Mouse (Mus musculus) forebrain, embryonic 10.5 days (tissue): Measurements from ENCODE around the gene Olfr920. TPM values are rescaled to one million over a fixed set of nuclear protein-coding genes. Genes with fewer than 3 reads are reported as not detected.

ENCODE experiments used
- DNase-seq: peaks from one replicate; pipeline ENCODE4 v3.0.0-alpha.2; 2017; ENCODE audit warnings: low spot score; ENCODE audit errors: extremely low spot score
- H3K27ac ChIP-seq: fragments of 300-500 bp; sonication (generic); 2 replicates; pipeline ENCODE4 v1.5.1; 2016; ENCODE audit warnings: mild to moderate bottlenecking
- H3K27me3 ChIP-seq: fragments of 300-500 bp; sonication (generic); 2 replicates; pipeline ENCODE4 v1.6.1; 2016; ENCODE audit warnings: mild to moderate bottlenecking; ENCODE audit not compliant: poor library complexity, severe bottlenecking
- H3K36me3 ChIP-seq: fragments of 300-500 bp; sonication (generic); replicated peaks from 2 replicates; pipeline ENCODE4 v1.6.1; 2016; ENCODE audit warnings: mild to moderate bottlenecking, moderate library complexity
- H3K4me1 ChIP-seq: fragments of 300-500 bp; sonication (generic); 2 replicates; pipeline ENCODE4 v1.6.1; 2016
- H3K4me3 ChIP-seq: fragments of 300-500 bp; sonication (generic); 2 replicates; pipeline ENCODE4 v1.5.1; 2016; ENCODE audit warnings: mild to moderate bottlenecking, moderate library complexity
- H3K9me3 ChIP-seq: fragments of 300-500 bp; sonication (generic); 2 replicates; pipeline ENCODE4 v1.6.1; 2016; ENCODE audit warnings: mild to moderate bottlenecking, moderate library complexity
- WGBS: fragments of 180-500 bp; shearing (Covaris S2); methylation state at CpG from one replicate; pipeline ENCODE4 v1.1.7; 2016; 5-methylcytosine and 5-hydroxymethylcytosine counted together
- polyA plus RNA-seq: library from polyadenylated mRNA; unstranded; fragments of >200 nt; fragmentation: Nextera tagmentation; extraction: Ambion mirVana; gene quantifications from 2 replicates; pipeline ENCODE4 v1.2.1, GENCODE M21; 2016

Gene Olfr920
- polyA plus RNA-seq: not detected in 2 replicates

DNA sequence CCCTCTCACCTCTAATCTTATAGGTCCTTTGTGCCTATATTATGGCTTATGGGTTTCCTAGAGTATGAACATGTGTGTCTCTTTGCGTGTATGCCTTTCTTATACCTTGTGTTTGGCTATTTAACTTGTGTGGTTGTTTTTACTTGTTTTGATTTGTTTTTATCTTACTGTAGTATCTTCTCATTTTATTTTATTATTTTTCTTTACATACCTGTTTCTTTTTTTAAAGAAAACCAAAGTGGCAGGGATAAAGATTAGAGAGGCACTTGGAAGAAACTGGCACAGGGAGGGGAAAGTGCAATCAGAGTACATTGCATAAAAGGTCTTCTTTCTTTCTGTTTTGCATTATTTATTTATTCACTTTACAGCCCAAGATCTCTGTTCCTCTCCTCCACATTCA lies at the start of gene Olfr920:
Olfr920 (plus strand) TSS at position 301 of the 400 bp plus-strand sequence.
- Histone ChIP-seq H3K27me3 (no peaks in the 10 kb centered on the region), H3K36me3 (no peaks in the 10 kb centered on the region), H3K27ac (no peak within 1 kb of the TSS), H3K4me3 (no peak within 1 kb of the TSS), H3K9me3 (no peaks in the 10 kb centered on the region), H3K4me1 (no peaks in the 10 kb centered on the region)
- 95% methylated on average over 1 of the region's 1 CpGs for WGBS
- DNase-seq: no peak

GRCm38 (mm10) chr9:38718102-38718501 lies 34.0 kb upstream of the Olfr920 start, which contains the start of gene Vwa5a:
TSS of gene Vwa5a (plus strand) at chr9:38718268.
- 0 out of 2 replicates have a peak within 1 kb of the TSS, but pooled peaks have one; percentile 33 for H3K27ac ChIP-seq
- H3K9me3 ChIP-seq: no peaks in the 10 kb centered on the region
- H3K27me3 ChIP-seq: no peaks in the 10 kb centered on the region
- H3K4me1 ChIP-seq: peaks cover 13% of the 10 kb centered on the region
- 7% methylated on average over 4 of the region's 4 CpGs for WGBS
- no peaks in the 10 kb centered on the region for H3K36me3 ChIP-seq
- peak within 1 kb of the TSS; percentile 53 for H3K4me3 ChIP-seq
- DNase-seq: no peak

- H3K9me3 ChIP-seq: no peaks in the 10 kb centered on the region
- no peaks in the 10 kb centered on the region for H3K36me3 ChIP-seq
- no peaks in the 10 kb centered on the region for H3K27me3 ChIP-seq
- peak overlapping the region; percentile 53 for H3K4me3 ChIP-seq
- WGBS: 2% methylated on average over 3 of the region's 3 CpGs
- H3K4me1 ChIP-seq: peaks cover 13% of the 10 kb centered on the region
- no peak overlapping the region for H3K27ac ChIP-seq
- DNase-seq: no peak
Measured at GRCm38 (mm10) chr9:38718927-38719441, 33.1 kb upstream of the Olfr920 start.

DNA sequence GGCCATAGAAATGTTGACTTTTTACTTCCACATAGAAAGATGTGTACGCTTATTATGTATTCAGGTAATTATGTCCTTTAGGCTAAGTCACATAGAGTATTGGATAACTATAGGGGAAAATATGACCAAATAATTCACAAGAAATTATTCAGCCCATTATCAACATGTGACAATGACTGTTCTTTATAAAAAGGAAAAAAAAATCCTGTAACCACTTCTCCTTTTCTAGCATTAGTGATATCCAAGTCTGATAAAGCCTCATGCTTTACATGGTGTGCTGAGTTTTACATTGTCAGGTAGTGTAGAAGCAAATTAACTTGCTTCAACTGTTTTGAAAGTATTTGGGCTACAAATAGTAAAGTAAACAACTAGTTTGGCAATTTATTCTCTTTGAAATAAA lies 28.1 kb upstream of the Olfr920 start:
- Histone ChIP-seq H3K9me3 (no peaks in the 10 kb centered on the region), H3K4me3 (no peak overlapping the region), H3K27me3 (no peaks in the 10 kb centered on the region), H3K27ac (no peak overlapping the region), H3K36me3 (no peaks in the 10 kb centered on the region), H3K4me1 (peaks cover 5% of the 10 kb centered on the region)
- WGBS: 90% methylated on average over 1 of the region's 1 CpGs
- DNase-seq: no peak

- 79% methylated on average over 3 of the region's 3 CpGs for WGBS
- Histone ChIP-seq H3K36me3 (no peaks in the 10 kb centered on the region), H3K27me3 (no peaks in the 10 kb centered on the region), H3K4me1 (no peaks in the 10 kb centered on the region), H3K9me3 (no peaks in the 10 kb centered on the region), H3K27ac (no peak overlapping the region), H3K4me3 (no peak overlapping the region)
- no peak for DNase-seq
Measured at GRCm38 (mm10) chr9:38728218-38728617, 23.9 kb upstream of the Olfr920 start.

- Histone ChIP-seq H3K27me3 (no peaks in the 10 kb centered on the region), H3K4me3 (no peak overlapping the region), H3K4me1 (no peaks in the 10 kb centered on the region), H3K36me3 (no peaks in the 10 kb centered on the region), H3K9me3 (no peaks in the 10 kb centered on the region), H3K27ac (no peak overlapping the region)
- DNase-seq: no peak
- 90% methylated on average over 1 of the region's 1 CpGs for WGBS
Measured at GRCm38 (mm10) chr9:38741408-38741807, 10.7 kb upstream of the Olfr920 start.

DNA sequence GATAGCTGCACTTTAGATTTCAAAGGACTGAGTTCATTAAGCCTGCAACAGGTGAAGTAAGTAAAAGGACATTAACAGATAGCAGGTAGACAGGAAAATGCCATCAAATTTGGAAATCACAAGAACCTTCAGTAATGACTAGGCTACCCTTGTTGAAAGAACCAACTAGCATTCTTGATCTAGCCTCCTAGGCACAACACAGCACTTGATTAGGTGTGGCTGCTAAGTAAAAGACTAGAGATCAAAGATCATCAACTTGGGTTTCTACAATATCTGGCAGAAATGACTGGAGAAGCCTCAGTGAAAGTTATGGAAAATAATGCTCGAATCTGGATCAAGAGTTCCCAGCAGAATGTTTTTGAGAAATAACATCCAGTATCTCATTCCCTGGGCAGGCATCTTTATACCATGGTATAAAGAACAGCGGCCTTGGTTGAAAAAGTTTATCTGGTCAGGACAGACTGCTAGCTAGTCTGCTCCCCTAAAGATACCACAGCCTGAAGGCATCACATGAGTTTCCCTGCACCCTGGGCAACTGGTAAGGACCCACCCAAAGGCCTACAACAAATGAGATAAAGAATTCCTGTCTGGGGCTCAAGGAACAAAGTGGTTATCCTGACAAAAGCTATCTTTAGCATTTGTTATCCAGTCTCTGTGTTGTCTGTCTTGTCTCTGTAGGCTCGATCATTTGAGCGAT lies 7.3 kb upstream of the Olfr920 start:
- Histone ChIP-seq H3K36me3 (no peaks in the 10 kb centered on the region), H3K4me1 (no peaks in the 10 kb centered on the region), H3K27me3 (no peaks in the 10 kb centered on the region), H3K9me3 (no peaks in the 10 kb centered on the region), H3K27ac (no peak overlapping the region), H3K4me3 (no peak overlapping the region)
- 92% methylated on average over 4 of the region's 4 CpGs for WGBS
- DNase-seq: no peak

DNA sequence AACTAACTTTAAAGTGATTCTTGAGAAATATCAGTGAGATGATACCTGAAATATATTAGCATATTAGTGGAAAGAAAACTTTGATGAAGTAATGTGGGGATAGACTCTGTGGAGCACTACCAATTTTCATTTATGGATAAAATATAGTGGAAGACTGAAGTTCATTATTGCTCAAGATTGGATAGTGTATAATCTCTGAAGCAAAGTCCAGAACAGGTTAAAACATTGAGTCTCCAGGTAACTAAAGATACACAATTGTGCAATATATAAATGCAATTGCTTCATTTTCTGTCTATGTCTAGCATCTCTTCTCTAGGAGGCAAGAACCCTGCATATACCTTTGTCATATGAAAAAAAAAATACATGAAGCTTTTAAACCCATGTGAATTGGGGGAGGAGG lies 20.7 kb downstream of the Olfr920 start, which contains the start of gene Olfr921:
Olfr921 (plus strand) TSS at position 301 of the 400 bp plus-strand sequence.
- DNase-seq: no peak
- no peak within 1 kb of the TSS for H3K27ac ChIP-seq
- no peaks in the 10 kb centered on the region for H3K4me1 ChIP-seq
- no peaks in the 10 kb centered on the region for H3K9me3 ChIP-seq
- H3K36me3 ChIP-seq: no peaks in the 10 kb centered on the region
- H3K27me3 ChIP-seq: no peaks in the 10 kb centered on the region
- no peak within 1 kb of the TSS for H3K4me3 ChIP-seq

- Histone ChIP-seq H3K36me3 (no peaks in the 10 kb centered on the region), H3K4me3 (no peak overlapping the region), H3K4me1 (no peaks in the 10 kb centered on the region), H3K27me3 (no peaks in the 10 kb centered on the region), H3K9me3 (no peaks in the 10 kb centered on the region), H3K27ac (no peak overlapping the region)
- no peak for DNase-seq
- WGBS: 89% methylated on average over 2 of the region's 2 CpGs
Measured at GRCm38 (mm10) chr9:38792689-38793088, 40.6 kb downstream of the Olfr920 start.

DNA sequence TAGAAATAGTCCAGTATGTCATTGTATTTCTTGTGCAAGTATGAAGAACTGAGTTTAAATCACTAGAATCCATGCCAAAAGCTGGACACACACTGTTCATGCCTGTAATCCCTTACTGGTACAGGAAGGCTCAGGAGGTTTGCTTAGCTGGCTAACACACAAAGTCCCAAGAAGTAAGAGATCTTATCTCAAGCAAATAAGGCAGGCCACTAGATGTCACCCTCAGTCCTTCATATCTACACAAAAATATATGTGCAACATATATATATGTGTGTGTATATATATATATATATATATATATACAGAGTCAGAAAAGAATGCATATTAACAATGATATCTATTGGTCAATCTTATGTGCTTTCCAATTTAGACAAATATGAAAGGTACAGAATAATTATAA lies 53.6 kb downstream of the Olfr920 start:
- Histone ChIP-seq H3K27me3 (no peaks in the 10 kb centered on the region), H3K27ac (no peak overlapping the region), H3K4me3 (no peak overlapping the region), H3K4me1 (no peaks in the 10 kb centered on the region), H3K9me3 (no peaks in the 10 kb centered on the region), H3K36me3 (no peaks in the 10 kb centered on the region)
- no peak for DNase-seq

Other genes starting within 250 kb of the Olfr920 start
- gene Olfr911-ps1, start 230.7 kb upstream of the Olfr920 start, polyA plus RNA-seq: not detected in 2 replicates
- gene Olfr910, start 214.4 kb upstream of the Olfr920 start, polyA plus RNA-seq: not detected in 2 replicates
- gene Olfr912, start 172.1 kb upstream of the Olfr920 start, polyA plus RNA-seq: not detected in 2 replicates
- not detected in 2 replicates for gene Olfr913, start 159.5 kb upstream of the Olfr920 start, polyA plus RNA-seq
- gene Olfr914, start 147.2 kb upstream of the Olfr920 start, polyA plus RNA-seq: not detected in 2 replicates
- gene Olfr916, start 92.4 kb upstream of the Olfr920 start, polyA plus RNA-seq: not detected in 2 replicates
- not detected in 2 replicates for gene Olfr917, start 86.5 kb upstream of the Olfr920 start, polyA plus RNA-seq
- gene Olfr918, start 77.7 kb upstream of the Olfr920 start, polyA plus RNA-seq: not detected in 2 replicates
- not detected in 2 replicates for gene Olfr919, start 48.6 kb upstream of the Olfr920 start, polyA plus RNA-seq
- 5.0 and 5.1 TPM in 2 replicates for gene Vwa5a, start 34.0 kb upstream of the Olfr920 start, polyA plus RNA-seq
- gene Olfr921, start 20.8 kb downstream of the Olfr920 start, polyA plus RNA-seq: not detected in 2 replicates
- gene Olfr922, start 62.3 kb downstream of the Olfr920 start, polyA plus RNA-seq: not detected in 2 replicates
- not detected in 2 replicates for gene Olfr923, start 74.2 kb downstream of the Olfr920 start, polyA plus RNA-seq
- gene Olfr924, start 92.2 kb downstream of the Olfr920 start, polyA plus RNA-seq: not detected in 2 replicates
- not detected in 2 replicates for gene Olfr26, start 102.8 kb downstream of the Olfr920 start, polyA plus RNA-seq
- gene Olfr926, start 124.8 kb downstream of the Olfr920 start, polyA plus RNA-seq: not detected in 2 replicates
- not detected in 2 replicates for gene Olfr930, start 177.5 kb downstream of the Olfr920 start, polyA plus RNA-seq
- not detected in 2 replicates for gene Olfr933, start 220.0 kb downstream of the Olfr920 start, polyA plus RNA-seq
- not detected in 2 replicates for gene Olfr934, start 236.0 kb downstream of the Olfr920 start, polyA plus RNA-seq
- not detected in 2 replicates for gene Olfr935, start 247.4 kb downstream of the Olfr920 start, polyA plus RNA-seq